Mouse (Mus musculus): ENCODE results near the gene Scarf2. TPM values are rescaled to one million over a fixed set of nuclear protein-coding genes. Genes with fewer than 3 reads are reported as not detected.

The Scarf2 gene
- total and polyA plus RNA-seq, 3 experiments: not detected

DNA sequence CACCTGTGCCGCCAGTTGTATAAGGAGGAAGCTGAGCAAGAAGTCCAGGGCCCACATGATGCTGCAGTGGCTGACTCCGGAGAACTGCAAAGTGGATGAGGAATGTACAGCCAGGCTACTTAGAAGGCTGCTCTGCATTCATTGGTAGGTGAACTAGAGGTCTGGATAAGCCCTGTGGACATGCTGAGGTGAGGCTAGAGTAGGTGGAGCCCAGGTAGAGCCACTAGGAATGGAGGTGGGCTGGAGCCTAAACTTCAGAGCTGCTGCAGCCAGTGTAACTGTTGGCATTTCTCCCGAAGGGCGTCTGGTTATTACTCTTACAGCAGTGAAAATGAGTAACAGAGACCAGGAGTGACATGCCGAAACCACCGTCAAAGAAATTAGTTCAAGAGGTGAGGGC lies 41.0 kb downstream of the Scarf2 start, which contains the start of gene Car15:
Gene Car15, minus strand, starts transcription at position 314 of the 400 bp plus-strand sequence.
- peaks cover 22% of the 10 kb centered on the region for H3K27me3 ChIP-seq (ENCODE audit: insufficient read depth, low read length)
- H3K4me1 ChIP-seq (ENCODE audit: insufficient read depth, low read depth, low read length): peaks cover 31% of the 10 kb centered on the region
- ATAC-seq (ENCODE audit: extremely low read depth, insufficient number of reproducible peaks, low FRiP score, poor library complexity, severe bottlenecking) (no peak), DNase-seq (ENCODE audit: low spot score) (no peak)
- TF ChIP-seq POLR2AphosphoS5 (IDR thresholded peaks at IDR 0.05; ENCODE audit: insufficient replicate concordance, low read depth, low read length): no peak
- H3K4me3 ChIP-seq (ENCODE audit: low read depth, low read length): no peak within 1 kb of the TSS
- 0 out of 2 replicates have a peak, but pooled peaks cover 8% of the 10 kb centered on the region for H3K9me3 ChIP-seq (replicated peaks)
- H3K36me3 ChIP-seq (replicated peaks): peaks cover 53% of the 10 kb centered on the region

DNA sequence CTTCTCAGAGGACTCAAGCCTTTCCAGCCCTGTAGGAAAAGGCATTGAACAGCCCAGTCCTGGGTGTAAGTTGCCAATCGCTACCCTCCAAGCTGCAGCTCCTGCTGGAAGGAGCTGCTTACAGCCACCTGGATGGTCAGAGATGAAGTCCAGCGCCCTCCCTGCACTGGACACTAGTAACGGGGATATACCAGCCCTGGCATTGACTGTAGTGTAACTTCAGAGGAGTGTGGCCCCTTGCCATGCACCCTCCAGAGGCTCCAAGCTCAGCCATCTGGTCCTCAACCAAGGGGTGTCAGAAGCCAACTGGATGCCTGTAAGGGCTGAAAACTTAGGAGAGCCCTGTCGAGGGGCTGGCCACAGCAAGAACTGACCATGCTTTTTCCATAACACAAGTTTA lies 42.9 kb downstream of the Scarf2 start:
- ATAC-seq (ENCODE audit: extremely low read depth, insufficient number of reproducible peaks, low FRiP score, poor library complexity, severe bottlenecking): no peak
- peaks cover 72% of the 10 kb centered on the region for H3K36me3 ChIP-seq (replicated peaks)

DNA sequence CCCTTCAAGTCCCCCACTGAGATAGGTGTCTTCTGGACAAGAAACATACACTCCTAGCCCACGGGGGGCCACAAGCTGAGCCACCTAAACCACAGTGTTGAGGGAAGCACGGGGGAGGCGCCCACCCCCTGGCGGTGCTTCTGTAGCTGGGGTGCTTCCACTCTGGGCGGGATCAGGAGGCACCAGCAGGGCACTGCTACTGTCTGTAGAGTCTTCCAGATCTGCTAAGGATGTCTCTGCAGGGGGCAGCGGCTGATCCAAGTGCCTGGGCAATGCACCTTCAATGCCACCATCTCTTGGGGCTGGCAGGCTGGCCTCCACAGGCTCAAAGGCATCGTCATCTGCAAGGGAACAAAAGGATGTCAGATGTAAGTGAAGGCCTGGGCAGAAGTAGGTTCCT lies 45.4 kb downstream of the Scarf2 start:
- H3K36me3 ChIP-seq (replicated peaks): peaks cover 91% of the 10 kb centered on the region
- H3K4me1 ChIP-seq (ENCODE audit: insufficient read depth, low read depth, low read length): peaks cover 3% of the 10 kb centered on the region; the same call in 1 of the 2 replicates
- no peaks in the 10 kb centered on the region for H3K27me3 ChIP-seq (ENCODE audit: insufficient read depth, low read length)
- DNase-seq (ENCODE audit: low spot score) (no peak), ATAC-seq (ENCODE audit: extremely low read depth, insufficient number of reproducible peaks, low FRiP score, poor library complexity, severe bottlenecking) (no peak)
- H3K4me3 ChIP-seq (ENCODE audit: low read depth, low read length): no peak overlapping the region
- no peak for TF ChIP-seq GATA2 (IDR thresholded peaks at IDR 0.05; ENCODE audit: borderline replicate concordance, low read depth, low read length)
- TF ChIP-seq GATA1 (IDR thresholded peaks at IDR 0.05; ENCODE audit: borderline replicate concordance, low read length): no peak
- no peak for TF ChIP-seq TAL1 (conservative IDR thresholded peaks at IDR 0.05; ENCODE audit: low read depth, low read length)
- no peak for TF ChIP-seq CTCF (IDR thresholded peaks at IDR 0.05; ENCODE audit: low read depth, low read length)
- TF ChIP-seq POLR2AphosphoS5 (IDR thresholded peaks at IDR 0.05; ENCODE audit: insufficient replicate concordance, low read depth, low read length): no peak
- no peaks in the 10 kb centered on the region for H3K9me3 ChIP-seq (replicated peaks)

More for the DNA sequence above, 42.9 kb downstream of the Scarf2 start:
- H3K4me1 ChIP-seq (ENCODE audit: insufficient read depth, low read depth, low read length): peaks cover 17% of the 10 kb centered on the region
- TF ChIP-seq GATA2 (IDR thresholded peaks at IDR 0.05; ENCODE audit: borderline replicate concordance, low read depth, low read length) (no peak), GATA1 (IDR thresholded peaks at IDR 0.05; ENCODE audit: borderline replicate concordance, low read length) (no peak), CTCF (IDR thresholded peaks at IDR 0.05; ENCODE audit: low read depth, low read length) (no peak), POLR2AphosphoS5 (IDR thresholded peaks at IDR 0.05; ENCODE audit: insufficient replicate concordance, low read depth, low read length) (no peak), TAL1 (conservative IDR thresholded peaks at IDR 0.05; ENCODE audit: low read depth, low read length) (no peak)
- H3K27me3 ChIP-seq (ENCODE audit: insufficient read depth, low read length): peaks cover 10% of the 10 kb centered on the region; the same call in 1 of the 2 replicates
- no peak for DNase-seq (ENCODE audit: low spot score)
- H3K4me3 ChIP-seq (ENCODE audit: low read depth, low read length): no peak overlapping the region
- no peaks in the 10 kb centered on the region for H3K9me3 ChIP-seq (replicated peaks)

DNA sequence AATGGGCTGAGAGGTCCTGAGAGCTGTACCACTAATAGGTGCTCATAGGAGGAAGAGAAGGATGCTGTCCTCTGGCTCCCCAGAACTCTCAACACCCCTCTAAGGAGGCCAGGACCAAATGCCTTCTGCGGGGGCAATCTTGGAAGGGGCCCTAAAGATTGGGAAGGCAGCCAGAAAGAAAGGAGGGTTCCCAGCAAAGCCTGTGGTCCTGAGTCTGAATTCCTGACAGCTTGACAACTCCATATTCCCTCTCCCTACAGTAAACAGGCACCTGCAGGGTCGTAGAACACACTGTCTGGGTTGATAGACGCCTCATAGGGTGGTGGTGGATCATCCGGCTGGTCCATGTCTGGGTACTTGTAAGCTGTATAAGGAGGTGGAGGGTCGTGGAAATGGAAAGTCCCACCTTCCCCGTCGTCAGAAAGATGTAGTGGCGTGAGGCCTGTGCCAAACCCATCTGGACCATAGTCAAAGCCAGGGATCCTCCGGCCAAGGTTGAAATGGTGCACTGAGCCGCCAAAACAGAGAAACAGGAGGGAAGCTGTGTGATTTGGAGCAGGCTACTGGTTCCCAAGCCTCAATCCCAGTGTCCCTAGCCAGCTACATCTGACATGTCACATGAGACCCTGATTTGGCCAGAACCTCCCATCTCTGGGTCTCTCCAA lies 46.8 kb downstream of the Scarf2 start:
- ATAC-seq (ENCODE audit: extremely low read depth, insufficient number of reproducible peaks, low FRiP score, poor library complexity, severe bottlenecking): no peak
- H3K4me1 ChIP-seq (ENCODE audit: insufficient read depth, low read depth, low read length): no peaks in the 10 kb centered on the region
- DNase-seq (ENCODE audit: low spot score): no peak
- H3K4me3 ChIP-seq (ENCODE audit: low read depth, low read length): no peak overlapping the region
- no peaks in the 10 kb centered on the region for H3K27me3 ChIP-seq (ENCODE audit: insufficient read depth, low read length)
- no peaks in the 10 kb centered on the region for H3K9me3 ChIP-seq (replicated peaks)
- TF ChIP-seq POLR2AphosphoS5 (IDR thresholded peaks at IDR 0.05; ENCODE audit: insufficient replicate concordance, low read depth, low read length) (no peak), GATA2 (IDR thresholded peaks at IDR 0.05; ENCODE audit: borderline replicate concordance, low read depth, low read length) (no peak), CTCF (IDR thresholded peaks at IDR 0.05; ENCODE audit: low read depth, low read length) (no peak), GATA1 (IDR thresholded peaks at IDR 0.05; ENCODE audit: borderline replicate concordance, low read length) (no peak), TAL1 (conservative IDR thresholded peaks at IDR 0.05; ENCODE audit: low read depth, low read length) (no peak)
- H3K36me3 ChIP-seq (replicated peaks): peaks cover 94% of the 10 kb centered on the region

DNA sequence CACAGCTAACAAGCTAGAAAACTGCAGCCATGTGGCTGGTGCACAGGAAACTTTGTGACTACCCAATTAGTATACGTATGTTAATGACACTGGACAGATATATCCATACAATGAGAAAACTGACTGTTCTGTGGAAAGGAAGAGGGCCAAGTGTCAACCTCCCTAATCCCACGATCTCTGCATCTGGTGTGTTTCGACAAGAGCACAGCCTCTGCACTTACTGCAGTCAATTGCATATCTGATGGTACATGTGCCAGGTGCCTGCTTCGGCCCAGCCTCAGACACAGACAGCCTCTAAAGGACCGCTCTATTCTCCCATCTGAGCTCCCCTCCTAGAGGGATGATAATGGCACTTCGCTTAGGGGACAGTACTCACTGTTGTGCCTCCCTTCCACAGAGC lies 51.3 kb downstream of the Scarf2 start:
- Histone ChIP-seq H3K4me3 (ENCODE audit: low read depth, low read length) (no peak overlapping the region), H3K4me1 (ENCODE audit: insufficient read depth, low read depth, low read length) (peaks cover 3% of the 10 kb centered on the region; the same call in 1 of the 2 replicates), H3K36me3 (replicated peaks) (peaks cover 95% of the 10 kb centered on the region), H3K9me3 (replicated peaks) (no peaks in the 10 kb centered on the region), H3K27me3 (ENCODE audit: insufficient read depth, low read length) (no peaks in the 10 kb centered on the region)
- ATAC-seq (ENCODE audit: extremely low read depth, insufficient number of reproducible peaks, low FRiP score, poor library complexity, severe bottlenecking) (no peak), DNase-seq (ENCODE audit: low spot score) (no peak)
- TF ChIP-seq CTCF (IDR thresholded peaks at IDR 0.05; ENCODE audit: low read depth, low read length) (no peak), GATA2 (IDR thresholded peaks at IDR 0.05; ENCODE audit: borderline replicate concordance, low read depth, low read length) (no peak), TAL1 (conservative IDR thresholded peaks at IDR 0.05; ENCODE audit: low read depth, low read length) (no peak), POLR2AphosphoS5 (IDR thresholded peaks at IDR 0.05; ENCODE audit: insufficient replicate concordance, low read depth, low read length) (no peak), GATA1 (IDR thresholded peaks at IDR 0.05; ENCODE audit: borderline replicate concordance, low read length) (no peak)

DNA sequence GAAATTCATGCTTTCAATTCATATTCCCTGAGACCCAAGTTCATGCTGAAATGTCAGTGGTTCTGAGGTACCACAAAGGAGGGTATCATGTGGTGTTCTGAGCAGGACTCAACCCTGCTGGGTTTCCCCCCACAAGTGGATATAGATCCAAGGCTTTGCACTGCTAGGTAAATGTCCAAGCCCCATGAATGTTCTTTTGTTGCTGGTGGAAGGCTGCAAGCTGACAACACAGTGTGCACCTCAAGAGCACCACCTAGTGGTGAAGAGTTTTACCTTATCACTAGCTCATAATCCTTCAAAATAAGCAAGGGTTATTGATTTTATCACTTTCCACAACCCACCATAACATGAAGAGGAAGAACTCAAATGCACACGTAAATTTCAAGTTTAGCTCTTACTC lies 51.8 kb downstream of the Scarf2 start:
- H3K27me3 ChIP-seq (ENCODE audit: insufficient read depth, low read length): no peaks in the 10 kb centered on the region
- H3K4me3 ChIP-seq (ENCODE audit: low read depth, low read length): no peak overlapping the region
- ATAC-seq (ENCODE audit: extremely low read depth, insufficient number of reproducible peaks, low FRiP score, poor library complexity, severe bottlenecking) (no peak), DNase-seq (ENCODE audit: low spot score) (no peak)
- TF ChIP-seq CTCF (IDR thresholded peaks at IDR 0.05; ENCODE audit: low read depth, low read length) (peak; percentile 69), TAL1 (conservative IDR thresholded peaks at IDR 0.05; ENCODE audit: low read depth, low read length) (no peak), POLR2AphosphoS5 (IDR thresholded peaks at IDR 0.05; ENCODE audit: insufficient replicate concordance, low read depth, low read length) (no peak)
- H3K9me3 ChIP-seq (replicated peaks): no peaks in the 10 kb centered on the region
- H3K36me3 ChIP-seq (replicated peaks): peaks cover 95% of the 10 kb centered on the region
- peaks cover 3% of the 10 kb centered on the region; the same call in 1 of the 2 replicates for H3K4me1 ChIP-seq (ENCODE audit: insufficient read depth, low read depth, low read length)

Data from G1E (cell line).